Mouse (Mus musculus) heart, postnatal 25 days (tissue): ENCODE data around the gene Stpg2. TPM values are rescaled to one million over a fixed set of nuclear protein-coding genes. Genes with fewer than 3 reads are reported as not detected.
"Not testable (repeated sequence)": the region's sequence is repeated elsewhere in the genome, so short reads cannot be mapped to it uniquely, and the experiment has no call there.

Experiments
- DNase-seq: peaks from one replicate; pipeline ENCODE4 v3.0.0; 2022; ENCODE audit warnings: low spot score
- intact Hi-C: fragments of 180-260 bp; cut with DNase I; formaldehyde crosslinking; loops from one replicate; pipeline ENCODE4 v1.15.1; 2025
- total RNA-seq, 2 experiments: library from RNA; stranded (reverse); gene quantifications; 2 replicates each; pipeline ENCODE4 v1.2.3; 2021

The Stpg2 gene
- total RNA-seq, 2 experiments from 2014 or later: not detected

- intact Hi-C loops: no loop called here
- no peak for DNase-seq
Observed at GRCm38 (mm10) chr3:139397077-139397865, 191.8 kb downstream of the Stpg2 start.

- no peak for DNase-seq
- intact Hi-C loops: no loop called here
Observed at GRCm38 (mm10) chr3:139404673-139405072, 199.2 kb downstream of the Stpg2 start.

GRCm38 (mm10) chr3:139419142-139419541 is 213.6 kb downstream of the Stpg2 start:
- intact Hi-C loops: no loop called here

GRCm38 (mm10) chr3:139442170-139442569 is 236.7 kb downstream of the Stpg2 start:
- no peak for DNase-seq
- intact Hi-C loops: no loop called here

More at GRCm38 (mm10) chr3:139419142-139419541, 213.6 kb downstream of the Stpg2 start:
- DNase-seq: no peak

GRCm38 (mm10) chr3:139495939-139496338 is 290.4 kb downstream of the Stpg2 start:
- DNase-seq: no peak
- intact Hi-C loops: no loop called here

GRCm38 (mm10) chr3:139502216-139502615 is 296.7 kb downstream of the Stpg2 start:
- intact Hi-C loops: no loop called here
- no peak for DNase-seq

- no peak for DNase-seq
- intact Hi-C loops: no loop called here
Observed at GRCm38 (mm10) chr3:139509275-139509985, 303.9 kb downstream of the Stpg2 start.

- intact Hi-C loops: no loop called here
- no peak for DNase-seq
Observed at GRCm38 (mm10) chr3:139578496-139578895, 373.0 kb downstream of the Stpg2 start.

- DNase-seq: no peak
- intact Hi-C loops: no loop called here
Observed at GRCm38 (mm10) chr3:139581298-139581697, 375.8 kb downstream of the Stpg2 start.

- DNase-seq: no peak
- intact Hi-C loops: no loop called here
Observed at GRCm38 (mm10) chr3:139599508-139599907, 394.0 kb downstream of the Stpg2 start.

GRCm38 (mm10) chr3:139608267-139608666 is 402.8 kb downstream of the Stpg2 start:
- intact Hi-C loops, DNase-seq: not testable (repeated sequence)

GRCm38 (mm10) chr3:139614641-139615040 is 409.1 kb downstream of the Stpg2 start:
- intact Hi-C loops: no loop called here
- DNase-seq: no peak

- DNase-seq: no peak
- intact Hi-C loops: no loop called here
Observed at GRCm38 (mm10) chr3:139615791-139616190, 410.3 kb downstream of the Stpg2 start.

GRCm38 (mm10) chr3:139637887-139638286 is 432.4 kb downstream of the Stpg2 start:
- DNase-seq: no peak
- intact Hi-C loops: no loop called here

- intact Hi-C loops: no loop called here
Observed at GRCm38 (mm10) chr3:139651505-139651904, 446.0 kb downstream of the Stpg2 start.

GRCm38 (mm10) chr3:139659416-139659815 is 453.9 kb downstream of the Stpg2 start:
- intact Hi-C loops: no loop called here
- DNase-seq: no peak

More at GRCm38 (mm10) chr3:139651505-139651904, 446.0 kb downstream of the Stpg2 start:
- DNase-seq: no peak

- no peak for DNase-seq
- intact Hi-C loops: no loop called here
Observed at GRCm38 (mm10) chr3:139662241-139662640, 456.7 kb downstream of the Stpg2 start.

- no peak for DNase-seq
- intact Hi-C loops: no loop called here
Observed at GRCm38 (mm10) chr3:139663712-139664245, 458.3 kb downstream of the Stpg2 start.

GRCm38 (mm10) chr3:139665047-139665446 is 459.6 kb downstream of the Stpg2 start:
- DNase-seq: no peak
- intact Hi-C loops: no loop called here

- DNase-seq: no peak
- intact Hi-C loops: no loop called here
Observed at GRCm38 (mm10) chr3:139676192-139676591, 470.7 kb downstream of the Stpg2 start.

GRCm38 (mm10) chr3:139676723-139677122 is 471.2 kb downstream of the Stpg2 start:
- intact Hi-C loops: no loop called here
- no peak for DNase-seq
